Mouse (Mus musculus) adrenal gland, adult 8-10 months (tissue): ENCODE data around the gene Olfr298. TPM values are rescaled to one million over a fixed set of nuclear protein-coding genes. Genes with fewer than 3 reads are reported as not detected.

Experiments
- DNase-seq: peaks from one replicate; pipeline ENCODE4 v3.0.0; 2022
- total RNA-seq, 4 experiments: library from RNA; stranded (reverse); gene quantifications; 2 replicates each; pipeline ENCODE4 v1.2.4; 2022

The Olfr298 gene
- not detected for total RNA-seq

DNA sequence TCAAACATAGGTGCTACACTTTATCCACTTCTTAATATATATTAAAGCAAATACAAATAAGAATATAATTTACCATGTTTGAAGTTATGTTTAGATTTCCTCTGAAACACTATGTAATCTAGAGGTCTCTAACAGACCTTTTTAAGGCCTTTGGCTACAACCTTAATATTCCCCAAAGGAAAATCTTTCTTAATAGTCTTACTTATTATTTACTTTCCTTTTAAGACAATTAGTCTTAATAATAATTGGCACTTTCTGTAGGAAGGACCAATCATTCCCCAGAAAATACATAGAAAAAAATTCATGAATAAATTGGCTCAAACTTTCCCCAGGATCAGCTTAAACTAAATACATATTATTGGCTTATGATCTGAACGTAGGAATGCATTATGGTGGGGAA is at the start of gene Olfr298:
Gene Olfr298, minus strand, starts transcription at position 101 of the 400 bp plus-strand sequence.
- no peak for DNase-seq

DNA sequence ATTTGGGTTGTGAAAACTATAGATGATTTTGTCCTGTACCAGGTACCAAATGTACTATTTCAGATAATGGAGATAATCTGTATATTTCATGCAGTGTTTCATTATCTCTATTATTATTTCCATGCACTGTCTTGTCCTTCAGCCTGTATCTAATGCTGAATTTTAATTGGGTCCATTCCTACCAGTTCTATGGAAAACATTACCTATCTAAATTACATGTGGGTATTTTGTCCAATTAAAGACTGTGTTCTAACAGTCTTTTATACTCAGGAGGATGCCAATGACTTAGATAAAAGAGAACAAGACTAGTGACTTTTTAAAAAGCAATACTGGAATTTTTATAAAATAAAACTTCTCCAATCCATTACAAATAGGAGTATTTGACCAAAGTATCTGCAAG is 27.4 kb upstream of the Olfr298 start, which contains the start of gene Olfr297:
Gene Olfr297, plus strand, starts transcription at position 301 of the 400 bp plus-strand sequence.
- DNase-seq: no peak

DNA sequence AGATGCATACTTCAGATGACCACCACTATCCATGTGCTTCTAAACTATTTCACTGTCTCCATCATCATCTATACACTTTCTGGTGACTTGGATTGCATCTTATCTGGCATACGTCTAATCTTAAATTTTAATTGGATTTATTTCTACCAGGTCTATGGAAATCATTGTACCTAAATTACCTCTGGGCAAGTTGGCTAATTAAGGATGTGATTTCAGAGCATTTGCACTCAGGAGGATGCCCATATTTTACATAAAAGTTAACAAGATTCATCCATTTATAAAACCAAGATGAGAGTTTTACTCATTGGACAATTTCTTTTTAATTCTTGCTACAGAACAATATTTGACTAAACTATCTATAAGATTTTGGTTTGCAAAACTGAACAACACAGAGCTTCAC is 32.7 kb downstream of the Olfr298 start, which contains the start of gene Olfr299:
Gene Olfr299, plus strand, starts transcription at position 301 of the 400 bp plus-strand sequence.
- DNase-seq: no peak

Other genes starting within 250 kb of the Olfr298 start
- not detected for gene Vmn2r76, start 246.2 kb downstream of the Olfr298 start, total RNA-seq
- not detected for gene Olfr310, start 215.3 kb downstream of the Olfr298 start, total RNA-seq
- not detected for gene Olfr309, start 178.8 kb downstream of the Olfr298 start, total RNA-seq
- not detected for gene Olfr308, start 166.9 kb downstream of the Olfr298 start, total RNA-seq
- not detected for gene Olfr307, start 154.9 kb downstream of the Olfr298 start, total RNA-seq
- gene Olfr305, start 125.6 kb downstream of the Olfr298 start, total RNA-seq: not detected
- gene Olfr304, start 105.8 kb downstream of the Olfr298 start, total RNA-seq: not detected
- gene Olfr303, start 94.7 kb downstream of the Olfr298 start, total RNA-seq: not detected
- not detected for gene Olfr301, start 88.6 kb downstream of the Olfr298 start, total RNA-seq
- gene Olfr299, start 32.6 kb downstream of the Olfr298 start, total RNA-seq: not detected
- not detected for gene Olfr297, start 27.5 kb upstream of the Olfr298 start, total RNA-seq
- not detected for gene Olfr295, start 91.4 kb upstream of the Olfr298 start, total RNA-seq
- gene Olfr294, start 124.2 kb upstream of the Olfr298 start, total RNA-seq: not detected
- not detected for gene Olfr293, start 156.6 kb upstream of the Olfr298 start, total RNA-seq
- not detected for gene Olfr292, start 195.8 kb upstream of the Olfr298 start, total RNA-seq